Mouse (Mus musculus) inflammation-experienced regulatory T-cells, adult 6 months (primary cell): ENCODE data around the gene Pigr. TPM values are rescaled to one million over a fixed set of nuclear protein-coding genes. Genes with fewer than 3 reads are reported as not detected.

Source experiments
- ATAC-seq: one replicate; pipeline ENCODE4 v1.8.0; 2017
- polyA plus RNA-seq, 3 experiments: library from polyadenylated mRNA; unstranded; fragments of 100-300 nt; shearing (Covaris generic); gene quantifications; one replicate each; pipeline ENCODE4 v1.2.1; 2017

Pigr gene
- polyA plus RNA-seq, 3 experiments from 2014 or later: 0.19 TPM; not detected in 2

DNA sequence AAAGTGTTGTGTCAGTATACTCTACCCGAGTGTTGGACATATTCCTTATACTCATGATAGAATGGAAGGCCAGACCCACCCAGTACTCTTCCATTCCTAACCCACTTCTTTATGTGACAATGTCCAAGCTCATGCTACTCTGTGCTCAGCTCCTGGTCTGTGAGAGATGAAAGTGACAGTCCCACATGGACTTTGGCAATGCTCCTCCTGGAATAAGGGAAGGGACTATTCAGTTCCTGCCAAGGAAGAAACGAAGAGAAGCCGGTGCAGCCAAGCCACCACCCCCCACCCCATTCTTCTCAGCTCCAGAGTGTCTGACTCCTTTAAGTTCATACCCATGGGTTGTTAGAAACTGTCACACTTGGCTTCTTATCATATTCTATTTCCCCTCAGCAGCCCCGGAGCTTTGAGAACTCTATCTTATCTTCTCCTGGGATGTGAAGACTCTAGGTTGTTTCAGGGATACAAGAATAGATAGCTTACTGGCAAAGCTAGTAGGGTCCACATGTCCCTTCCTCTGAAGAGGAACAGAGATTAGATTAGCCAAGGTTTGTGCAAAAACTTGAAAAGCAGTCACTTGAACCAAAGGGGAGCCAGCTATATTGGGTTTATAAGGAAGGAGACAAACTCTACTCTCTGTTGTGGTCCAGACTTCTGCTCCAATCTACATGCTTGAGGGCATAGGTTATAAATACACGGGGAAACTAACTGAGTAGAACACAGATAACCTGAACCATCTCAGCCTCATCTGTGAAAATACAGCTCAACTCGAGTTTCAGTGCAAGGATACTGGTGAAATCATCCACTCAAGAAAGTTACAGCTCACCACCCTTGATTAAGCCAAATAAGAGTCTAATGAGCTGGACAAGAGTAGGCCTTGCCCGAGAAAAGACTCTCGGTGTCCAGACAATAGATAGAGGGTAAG lies 3.7 kb downstream of the Pigr start:
- no peak for ATAC-seq

DNA sequence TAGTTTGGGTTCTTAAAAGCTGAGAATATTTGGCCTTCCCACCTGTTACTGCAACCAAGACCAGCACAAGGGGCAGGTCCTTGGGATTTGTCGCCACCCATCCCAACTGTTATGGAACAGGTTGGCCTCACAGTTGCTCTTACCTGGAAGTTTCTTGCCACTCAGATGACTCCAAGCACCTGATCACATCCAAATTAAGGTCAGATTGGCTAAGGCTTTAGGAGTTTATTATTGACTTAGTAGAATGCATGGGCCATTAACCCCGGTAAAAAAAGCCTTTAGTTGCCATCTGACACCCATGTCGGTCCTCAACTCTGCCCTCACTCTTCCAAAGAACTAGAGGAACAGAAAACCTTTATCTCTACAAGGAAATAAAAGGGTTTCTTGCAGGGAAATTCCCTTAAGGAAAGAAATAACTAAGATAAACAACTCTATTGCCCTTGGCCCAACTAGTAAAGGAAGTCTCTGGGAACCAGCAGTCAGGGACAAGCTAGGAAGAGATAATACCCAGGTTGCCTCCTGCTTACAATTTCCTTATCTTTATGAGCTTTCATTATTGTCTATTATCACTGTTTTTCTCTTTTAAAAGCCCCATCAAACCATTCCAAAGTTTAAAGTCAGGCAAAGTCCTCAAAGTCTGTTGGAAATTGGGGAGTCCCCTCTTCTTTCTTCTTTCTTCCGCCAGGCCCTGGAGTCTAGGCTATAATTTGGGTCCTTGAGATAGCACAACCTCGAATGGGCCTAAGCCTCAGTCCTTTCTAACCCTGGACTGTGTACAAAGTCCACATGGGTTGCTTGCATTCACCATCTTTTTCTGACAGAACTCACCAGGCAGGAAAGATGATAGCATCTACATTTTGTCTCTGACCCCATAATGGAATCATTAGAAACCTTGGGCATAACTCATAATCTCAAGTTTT lies 6.0 kb downstream of the Pigr start:
- ATAC-seq: no peak

- ATAC-seq: no peak
These were observed 8.9 kb downstream of the Pigr start for GRCm38 (mm10) chr1:130835161-130835936.

- ATAC-seq: peak; percentile 75
These were observed 11.8 kb downstream of the Pigr start for GRCm38 (mm10) chr1:130838288-130838687.

- ATAC-seq: no peak
These were observed 14.3 kb downstream of the Pigr start for GRCm38 (mm10) chr1:130840599-130841379.

DNA sequence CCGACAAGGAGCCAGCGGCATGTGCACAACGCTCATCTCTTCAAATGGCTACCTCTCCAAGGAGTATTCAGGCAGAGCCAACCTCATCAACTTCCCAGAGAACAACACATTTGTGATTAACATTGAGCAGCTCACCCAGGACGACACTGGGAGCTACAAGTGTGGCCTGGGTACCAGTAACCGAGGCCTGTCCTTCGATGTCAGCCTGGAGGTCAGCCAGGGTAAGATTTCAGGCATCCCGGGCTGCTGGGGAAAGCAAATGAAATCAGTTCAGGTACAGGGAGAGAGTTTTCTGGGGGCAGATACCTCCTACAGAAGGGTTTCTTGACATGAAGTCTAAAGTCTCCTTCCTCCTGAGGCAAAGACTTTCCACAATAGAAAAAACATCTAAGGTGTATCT lies 15.1 kb downstream of the Pigr start:
- ATAC-seq: no peak

DNA sequence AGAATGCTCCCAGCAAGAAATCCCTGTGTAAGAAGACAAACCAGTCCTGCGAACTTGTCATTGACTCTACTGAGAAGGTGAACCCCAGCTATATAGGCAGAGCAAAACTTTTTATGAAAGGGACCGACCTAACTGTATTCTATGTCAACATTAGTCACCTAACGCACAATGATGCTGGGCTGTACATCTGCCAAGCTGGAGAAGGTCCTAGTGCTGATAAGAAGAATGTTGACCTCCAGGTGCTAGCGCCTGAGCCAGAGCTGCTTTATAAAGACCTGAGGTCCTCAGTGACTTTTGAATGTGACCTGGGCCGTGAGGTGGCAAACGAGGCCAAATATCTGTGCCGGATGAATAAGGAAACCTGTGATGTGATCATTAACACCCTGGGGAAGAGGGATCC lies 18.0 kb downstream of the Pigr start:
- ATAC-seq: no peak

DNA sequence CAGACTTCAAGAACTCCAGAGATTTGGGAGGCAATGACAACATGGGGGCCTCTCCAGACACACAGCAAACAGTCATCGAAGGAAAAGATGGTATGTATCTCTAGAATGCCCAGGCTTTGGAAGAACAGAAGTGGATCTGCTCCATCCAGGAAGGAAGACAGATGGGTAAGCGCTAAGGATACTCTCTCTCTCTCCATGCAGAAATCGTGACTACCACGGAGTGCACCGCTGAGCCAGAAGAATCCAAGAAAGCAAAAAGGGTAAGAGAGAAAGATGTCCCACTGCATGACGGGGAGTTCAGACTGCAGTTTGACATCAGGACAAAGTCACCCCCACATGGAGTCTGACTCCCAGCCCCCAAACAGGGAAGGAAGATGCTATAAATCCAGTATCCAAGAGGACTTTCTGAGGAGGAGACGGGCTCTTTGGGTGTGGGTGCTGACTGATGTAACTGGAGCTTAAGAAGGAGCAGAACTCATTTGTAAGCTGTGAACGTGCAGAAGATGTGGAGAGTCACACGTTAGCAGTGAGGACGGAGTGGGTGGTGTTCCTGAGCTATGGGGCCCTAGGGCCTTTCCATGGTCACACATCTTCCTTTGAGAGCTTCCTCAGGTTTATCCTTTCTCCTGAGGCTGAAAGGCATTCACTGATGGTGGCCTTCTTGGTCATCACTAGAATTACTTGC lies 23.2 kb downstream of the Pigr start:
- no peak for ATAC-seq

DNA sequence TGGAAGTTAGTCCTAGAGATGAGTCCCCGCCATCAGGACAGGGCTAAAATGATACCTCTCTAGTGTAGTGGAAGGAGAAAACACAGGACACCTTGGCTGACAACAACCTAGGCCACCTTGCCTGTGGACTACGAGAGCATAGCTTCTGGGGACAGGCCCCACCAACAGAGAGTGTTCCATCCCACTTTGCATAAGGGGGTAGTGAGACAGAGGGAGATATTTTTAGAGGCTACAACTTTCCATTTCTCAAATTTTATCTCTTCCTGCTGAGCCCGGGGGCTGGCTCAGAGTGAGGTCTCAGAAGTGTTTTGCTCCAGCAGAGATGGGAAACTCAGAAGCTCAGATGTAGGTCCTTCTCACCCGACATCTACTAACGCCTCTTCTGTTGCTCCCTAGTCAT lies 23.9 kb downstream of the Pigr start:
- peak; percentile 88 for ATAC-seq

- ATAC-seq: no peak
These were observed 28.3 kb downstream of the Pigr start for GRCm38 (mm10) chr1:130854819-130855218.

DNA sequence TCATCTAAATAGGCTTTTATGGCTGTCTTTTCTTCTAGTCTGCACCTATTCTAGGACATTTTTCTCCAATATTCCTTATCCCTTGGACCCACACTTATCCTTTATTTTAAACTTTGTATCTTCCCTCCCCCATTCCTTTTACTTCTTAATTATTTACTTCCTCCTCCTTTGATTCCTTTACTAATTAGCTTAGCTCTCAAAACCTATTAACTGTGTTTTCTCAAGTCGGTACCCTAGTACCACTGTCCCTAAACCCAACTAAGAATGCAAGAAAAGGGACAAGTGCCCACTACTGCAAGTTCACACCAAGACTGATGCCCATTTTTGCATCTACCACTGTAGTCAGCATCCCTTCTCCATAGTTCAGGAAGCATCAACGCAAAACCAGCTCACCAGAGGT lies 29.2 kb downstream of the Pigr start:
- ATAC-seq: no peak

DNA sequence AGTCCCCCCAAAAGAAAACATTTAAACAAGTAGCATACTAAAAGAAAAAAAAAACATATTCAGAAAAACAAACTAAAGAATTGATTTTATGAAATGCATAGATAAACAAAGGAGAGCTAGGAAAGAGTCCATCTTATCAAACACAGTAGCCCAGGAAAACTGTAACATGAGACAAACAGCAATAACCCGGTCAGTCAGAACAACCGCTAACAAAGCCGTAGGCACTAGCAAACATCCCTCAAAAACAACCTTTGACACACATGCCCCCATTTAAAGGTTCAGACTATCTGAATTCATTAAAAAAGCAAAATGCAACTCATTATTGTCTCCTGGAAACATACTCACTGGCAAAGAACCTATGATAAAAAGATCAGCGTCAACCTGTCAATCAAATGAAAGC lies 31.0 kb downstream of the Pigr start:
- ATAC-seq: no peak

GRCm38 (mm10) chr1:130864238-130864637 lies 37.8 kb downstream of the Pigr start:
- peak; percentile 92 for ATAC-seq

- no peak for ATAC-seq
These were observed 38.3 kb downstream of the Pigr start for GRCm38 (mm10) chr1:130864741-130865140.

DNA sequence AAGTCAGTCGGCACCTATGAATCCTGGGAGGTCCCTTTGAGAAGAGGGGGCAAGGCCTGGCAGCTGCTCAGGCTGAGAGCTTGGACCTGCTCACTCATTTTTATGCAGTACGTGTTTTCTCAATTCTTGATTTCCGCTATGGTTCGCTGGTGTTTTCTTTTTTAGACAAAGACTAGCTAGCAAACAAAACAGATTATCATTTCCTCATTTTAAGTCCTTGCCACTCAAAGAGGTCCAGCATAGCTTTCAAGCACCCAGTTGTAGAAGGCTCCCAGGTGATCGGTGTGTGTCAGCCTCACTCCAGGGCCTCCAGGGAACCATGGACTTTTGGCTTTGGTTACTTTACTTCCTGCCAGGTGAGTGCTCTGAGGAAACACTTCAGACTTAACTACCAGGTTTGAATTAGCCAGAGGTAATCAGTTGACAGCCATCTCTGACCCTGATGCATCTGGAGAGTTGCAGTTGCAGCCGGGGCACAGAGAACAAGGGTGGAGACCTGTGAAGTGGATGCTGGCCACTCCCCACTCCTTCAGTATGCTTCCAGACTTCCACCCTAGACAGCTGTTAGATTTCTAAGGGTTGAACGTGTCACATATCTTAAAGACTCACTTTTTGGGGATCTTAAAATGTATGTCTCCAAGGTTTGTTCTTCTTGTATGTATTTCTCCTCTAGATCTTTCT lies 39.2 kb downstream of the Pigr start, which contains the start of gene Fcmr:
TSS of gene Fcmr (plus strand) at position 129 of the 681 bp plus-strand sequence.
- ATAC-seq: no peak

DNA sequence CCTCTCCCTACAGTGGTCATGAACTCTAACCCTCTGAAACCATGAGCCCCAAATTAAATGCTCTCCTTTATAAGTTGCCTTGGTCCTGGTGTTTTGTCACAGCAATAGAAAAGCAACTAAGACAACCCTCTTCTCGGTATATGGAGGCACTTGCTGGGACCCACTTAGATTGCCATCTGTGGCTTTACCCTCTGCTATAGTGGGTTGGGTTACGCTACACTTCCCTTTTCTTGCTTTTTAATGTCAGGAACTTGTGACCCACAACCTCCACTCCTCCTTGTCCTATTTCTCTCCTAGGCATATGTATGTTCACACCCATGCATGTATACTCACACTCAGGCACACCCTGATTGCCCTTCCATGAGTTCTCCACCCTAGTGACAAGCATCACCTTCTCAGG lies 46.4 kb downstream of the Pigr start:
- ATAC-seq: no peak

DNA sequence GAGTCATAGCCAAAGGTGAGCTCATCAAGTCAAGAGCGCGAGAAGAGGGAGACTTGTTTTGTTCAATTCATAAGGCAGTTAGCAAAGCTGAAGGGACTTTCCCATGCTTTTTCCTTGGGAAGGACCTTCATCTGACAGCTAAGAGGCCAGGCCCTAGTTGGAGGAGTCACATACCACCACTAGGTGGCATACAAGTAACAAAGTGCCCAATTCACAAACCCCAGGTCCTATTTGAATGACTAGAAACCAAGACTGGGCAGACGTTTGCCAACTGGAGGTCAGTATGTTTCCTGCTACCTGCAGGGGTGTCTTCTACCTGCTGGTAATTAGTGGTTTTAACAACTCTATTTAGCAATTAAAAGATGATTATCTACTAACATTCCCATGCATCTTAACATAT lies 48.7 kb downstream of the Pigr start:
- peak; percentile 30 for ATAC-seq

GRCm38 (mm10) chr1:130875910-130876309 lies 49.4 kb downstream of the Pigr start:
- ATAC-seq: no peak

- ATAC-seq: peak; percentile 37
These were observed 50.5 kb downstream of the Pigr start for GRCm38 (mm10) chr1:130876931-130877509.
